Mouse (Mus musculus) right cerebral cortex, adult 18-20 months (tissue): ENCODE measurements around the gene Prkce.
"Not testable (repeated sequence)": the region's sequence is repeated elsewhere in the genome, so short reads cannot be mapped to it uniquely, and the experiment has no call there.

Experiments
- DNase-seq: peaks from one replicate; pipeline ENCODE4 v3.0.0; 2022; ENCODE audit warnings: mixed read lengths

Prkce gene

GRCm38 (mm10) chr17:86458302-86458980 is 290.9 kb downstream of the Prkce start:
- DNase-seq: no peak

GRCm38 (mm10) chr17:86460645-86461430 is 293.3 kb downstream of the Prkce start:
- DNase-seq: no peak

GRCm38 (mm10) chr17:86463369-86463768 is 295.8 kb downstream of the Prkce start:
- no peak for DNase-seq

GRCm38 (mm10) chr17:86464197-86464596 is 296.6 kb downstream of the Prkce start:
- no peak for DNase-seq

GRCm38 (mm10) chr17:86464689-86465363 is 297.2 kb downstream of the Prkce start:
- DNase-seq: peak; percentile 64

GRCm38 (mm10) chr17:86465865-86466264 is 298.3 kb downstream of the Prkce start:
- DNase-seq: no peak

- no peak for DNase-seq
Measured at GRCm38 (mm10) chr17:86466412-86466811, 298.8 kb downstream of the Prkce start.

- no peak for DNase-seq
Measured at GRCm38 (mm10) chr17:86466871-86467270, 299.3 kb downstream of the Prkce start.

- no peak for DNase-seq
Measured at GRCm38 (mm10) chr17:86467291-86467898, 299.8 kb downstream of the Prkce start.

GRCm38 (mm10) chr17:86467967-86468366 is 300.4 kb downstream of the Prkce start:
- DNase-seq: no peak

- DNase-seq: no peak
Measured at GRCm38 (mm10) chr17:86470160-86470559, 302.6 kb downstream of the Prkce start.

GRCm38 (mm10) chr17:86471684-86472083 is 304.1 kb downstream of the Prkce start:
- DNase-seq: peak; percentile 36

GRCm38 (mm10) chr17:86476674-86477073 is 309.1 kb downstream of the Prkce start:
- no peak for DNase-seq

GRCm38 (mm10) chr17:86477401-86477800 is 309.8 kb downstream of the Prkce start:
- DNase-seq: not testable (repeated sequence)

- no peak for DNase-seq
Measured at GRCm38 (mm10) chr17:86479406-86479805, 311.8 kb downstream of the Prkce start.

GRCm38 (mm10) chr17:86482675-86483074 is 315.1 kb downstream of the Prkce start:
- DNase-seq: peak; percentile 35

GRCm38 (mm10) chr17:86484087-86484737 is 316.6 kb downstream of the Prkce start:
- peak; percentile 77 for DNase-seq

GRCm38 (mm10) chr17:86486657-86487056 is 319.1 kb downstream of the Prkce start:
- no peak for DNase-seq

GRCm38 (mm10) chr17:86487450-86487849 is 319.9 kb downstream of the Prkce start:
- DNase-seq: no peak

GRCm38 (mm10) chr17:86489827-86490226 is 322.2 kb downstream of the Prkce start:
- DNase-seq: no peak

- DNase-seq: no peak
Measured at GRCm38 (mm10) chr17:86492376-86492775, 324.8 kb downstream of the Prkce start.

- no peak for DNase-seq
Measured at GRCm38 (mm10) chr17:86493891-86494420, 326.4 kb downstream of the Prkce start.
